Mouse (Mus musculus): ENCODE measurements around the gene Cluh.

GRCm38 (mm10) chr11:74666776-74667581 is 17.7 kb downstream of the Cluh start:
- TF ChIP-seq E2F4 (IDR thresholded peaks at IDR 0.05; ENCODE audit: insufficient replicate concordance, low read depth, low read length), result no peak
- TF ChIP-seq CTCF (conservative IDR thresholded peaks at IDR 0.05 in 1 of 2, IDR thresholded peaks at IDR 0.05 in 1 of 2; ENCODE audit: low read depth in 2 of 2, low read length in 2 of 2), result no peak
- no peak for TF ChIP-seq EP300 (IDR thresholded peaks at IDR 0.05; ENCODE audit: low read length)
- no peak for TF ChIP-seq ZNF384 (IDR thresholded peaks at IDR 0.05; ENCODE audit: low read depth, low read length)
- no peak for TF ChIP-seq USF1 (IDR thresholded peaks at IDR 0.05; ENCODE audit: low read depth, low read length)
- TF ChIP-seq ZKSCAN1 (IDR thresholded peaks at IDR 0.05; ENCODE audit: borderline replicate concordance, low read depth, low read length), result no peak
- TF ChIP-seq POLR2A (IDR thresholded peaks at IDR 0.05; ENCODE audit: low read depth, low read length), result no peak
- TF ChIP-seq RCOR1 (conservative IDR thresholded peaks at IDR 0.05; ENCODE audit: low read depth, low read length), result no peak
- TF ChIP-seq JUN (IDR thresholded peaks at IDR 0.05; ENCODE audit: insufficient read depth, low read depth, low read length), result no peak
- no peak for TF ChIP-seq CHD2 (IDR thresholded peaks at IDR 0.05; ENCODE audit: low read length)
- TF ChIP-seq CHD1 (IDR thresholded peaks at IDR 0.05; ENCODE audit: low read depth, low read length), result no peak
- TF ChIP-seq PAX5 (IDR thresholded peaks at IDR 0.05; ENCODE audit: low read length), result no peak
- TF ChIP-seq USF2 (conservative IDR thresholded peaks at IDR 0.05; ENCODE audit: low read depth, low read length), result no peak

All from CH12.LX (cell line).